Mouse (Mus musculus) forebrain, embryonic 11.5 days (tissue): ENCODE data around the gene Ahr. TPM values are rescaled to one million over a fixed set of nuclear protein-coding genes. Genes with fewer than 3 reads are reported as not detected.

Experiments
- ATAC-seq: fragments of 200-750 bp; cut with Nextera tagmentation; replicated peaks from 2 replicates; pipeline ENCODE4 v1.8.0; 2017; ENCODE audit warnings: moderate TSS enrichment; ENCODE audit not compliant: low FRiP score
- DNase-seq: peaks from one replicate; pipeline ENCODE4 v3.0.0-alpha.2; 2017; ENCODE audit warnings: low spot score
- H3K27ac ChIP-seq: fragments of 300-500 bp; sonication (generic); 2 replicates; pipeline ENCODE4 v1.5.1; 2014; ENCODE audit warnings: low read depth, low read length
- H3K27me3 ChIP-seq: fragments of 300-500 bp; sonication (generic); 2 replicates; pipeline ENCODE4 v1.6.1; 2014; ENCODE audit warnings: mild to moderate bottlenecking, low read length, mixed read lengths; ENCODE audit not compliant: control insufficient read depth, insufficient read depth
- H3K36me3 ChIP-seq: fragments of 300-500 bp; sonication (generic); 2 replicates; pipeline ENCODE4 v1.6.1; 2014; ENCODE audit warnings: mild to moderate bottlenecking, low read length, moderate library complexity, mixed read lengths; ENCODE audit not compliant: control insufficient read depth, insufficient read depth
- H3K4me1 ChIP-seq: fragments of 300-500 bp; sonication (generic); replicated peaks from 2 replicates; pipeline ENCODE4 v1.6.1; 2014; ENCODE audit warnings: low read length, mixed read lengths; ENCODE audit not compliant: control insufficient read depth, insufficient read depth
- H3K4me2 ChIP-seq: fragments of 300-500 bp; sonication (generic); 2 replicates; pipeline ENCODE4 v1.6.1; 2014; ENCODE audit warnings: low read depth, mild to moderate bottlenecking, low read length, moderate library complexity, mixed read lengths; ENCODE audit not compliant: severe bottlenecking
- H3K4me3 ChIP-seq: fragments of 300-500 bp; sonication (generic); 2 replicates; pipeline ENCODE4 v1.5.1; 2014; ENCODE audit warnings: low read depth, low read length
- H3K9ac ChIP-seq: fragments of 300-500 bp; sonication (generic); 2 replicates; pipeline ENCODE4 v1.6.1; 2014; ENCODE audit warnings: low read length
- H3K9me3 ChIP-seq: fragments of 300-500 bp; sonication (generic); 2 replicates; pipeline ENCODE4 v1.6.1; 2016; ENCODE audit warnings: low read length, mixed read lengths; ENCODE audit not compliant: control insufficient read depth
- WGBS: fragments of 180-500 bp; shearing (Covaris S2); extraction: QIAGEN DNeasy Blood & Tissue Kit; methylation state at CpG from one replicate; pipeline ENCODE4 v1.1.7; 2014; 5-methylcytosine and 5-hydroxymethylcytosine counted together
- polyA plus RNA-seq: library from polyadenylated mRNA; unstranded; fragments of >200 nt; fragmentation: Nextera tagmentation; extraction: Ambion mirVana; gene quantifications from 2 replicates; pipeline ENCODE4 v1.2.1, GENCODE M21; 2014

The Ahr gene
- polyA plus RNA-seq, 1 experiment from 2014 or later: 1.8 TPM

DNA sequence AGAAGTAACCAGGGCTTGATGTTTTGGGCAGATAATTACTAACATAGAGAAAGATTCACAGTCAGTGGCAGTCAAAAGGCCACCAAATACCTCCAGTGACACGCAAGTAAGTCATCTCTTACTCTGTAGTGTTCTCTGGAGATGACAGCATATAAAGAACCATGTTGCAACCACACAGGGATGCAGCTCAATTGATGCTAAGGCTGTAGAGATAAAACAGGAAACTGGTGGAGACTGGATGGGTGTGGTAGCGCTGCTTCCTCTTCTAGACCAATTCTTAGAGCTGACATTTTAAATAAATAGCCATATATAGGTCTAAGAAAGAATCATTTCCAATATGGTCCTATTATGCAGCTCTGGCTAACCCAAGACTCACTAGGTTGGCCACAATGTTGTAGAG, 54.1 kb downstream of the Ahr start:
- H3K4me2 ChIP-seq: no peak overlapping the region
- H3K4me1 ChIP-seq: no peaks in the 10 kb centered on the region
- no peak for ATAC-seq
- 90% methylated on average over 2 of the region's 2 CpGs for WGBS
- no peak overlapping the region for H3K4me3 ChIP-seq
- H3K9ac ChIP-seq: no peak overlapping the region
- H3K36me3 ChIP-seq: no peaks in the 10 kb centered on the region
- H3K27ac ChIP-seq: no peak overlapping the region
- DNase-seq: no peak
- no peaks in the 10 kb centered on the region for H3K27me3 ChIP-seq
- no peaks in the 10 kb centered on the region for H3K9me3 ChIP-seq

DNA sequence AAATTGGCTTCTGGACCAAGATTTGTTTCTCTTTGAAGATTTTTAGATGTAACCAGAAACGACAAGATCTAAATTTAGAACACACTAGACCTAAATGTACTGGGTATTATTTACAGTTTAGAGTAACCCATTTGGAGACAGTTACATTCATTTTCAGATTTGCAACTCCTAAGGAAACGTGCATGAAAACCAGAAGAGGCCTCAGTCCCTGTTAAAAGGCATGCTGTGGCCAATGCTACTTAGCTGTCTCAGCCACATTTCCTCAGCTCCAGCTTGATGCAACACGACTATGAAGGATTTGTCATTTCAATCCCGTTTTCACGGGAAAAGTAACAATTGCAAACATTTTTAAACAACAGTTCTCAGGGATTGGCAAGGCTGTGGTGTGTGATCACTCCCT, 55.9 kb downstream of the Ahr start:
- Histone ChIP-seq H3K36me3 (no peaks in the 10 kb centered on the region), H3K27ac (no peak overlapping the region), H3K27me3 (no peaks in the 10 kb centered on the region), H3K4me2 (no peak overlapping the region), H3K9ac (no peak overlapping the region), H3K4me3 (no peak overlapping the region), H3K9me3 (no peaks in the 10 kb centered on the region), H3K4me1 (no peaks in the 10 kb centered on the region)
- ATAC-seq (no peak), DNase-seq (no peak)
- 78% methylated on average over 5 of the region's 5 CpGs for WGBS

DNA sequence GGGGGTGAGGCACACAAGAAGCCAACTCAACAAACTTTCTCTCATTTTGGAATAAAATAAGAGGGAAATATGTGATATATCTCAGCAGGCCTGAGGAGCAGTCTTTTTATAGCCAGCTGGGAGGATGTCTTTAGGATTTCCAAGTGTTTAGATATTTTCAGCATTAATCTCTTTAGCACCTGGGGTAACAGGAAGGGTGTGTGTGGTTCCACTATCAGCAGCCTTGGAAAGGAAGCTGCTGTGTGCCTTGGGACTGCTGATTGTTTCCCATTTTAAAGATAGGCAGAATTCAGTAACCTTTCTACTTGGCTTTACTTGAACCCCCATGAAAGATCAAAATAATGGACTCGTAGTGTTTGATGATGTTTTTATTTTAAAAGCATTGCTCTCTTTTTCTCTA, 71.4 kb downstream of the Ahr start:
- no peak overlapping the region for H3K4me3 ChIP-seq
- no peaks in the 10 kb centered on the region for H3K4me1 ChIP-seq
- 95% methylated on average over 1 of the region's 1 CpGs for WGBS

DNA sequence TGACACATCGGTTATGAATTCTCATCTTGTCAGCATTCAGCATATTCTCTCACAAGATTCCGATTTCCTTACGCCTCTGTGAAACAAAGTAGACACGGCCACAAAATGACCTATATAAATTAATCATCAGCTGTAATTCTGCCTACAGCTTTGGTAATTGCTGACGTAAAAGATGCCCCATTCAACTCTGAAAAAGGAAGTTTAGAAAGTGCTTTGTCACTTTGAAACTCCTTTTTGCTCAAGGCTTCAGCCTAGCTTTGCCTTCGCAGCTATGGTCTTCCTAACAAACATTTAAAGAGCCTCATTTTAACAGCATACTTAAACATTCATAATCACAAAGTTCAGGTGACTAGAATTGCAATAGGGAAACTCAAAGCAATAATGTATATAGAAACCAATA, 72.2 kb downstream of the Ahr start:
- no peaks in the 10 kb centered on the region for H3K36me3 ChIP-seq
- H3K4me1 ChIP-seq: no peaks in the 10 kb centered on the region
- DNase-seq: no peak
- no peaks in the 10 kb centered on the region for H3K27me3 ChIP-seq
- no peak overlapping the region for H3K9ac ChIP-seq
- no peak for ATAC-seq
- H3K9me3 ChIP-seq: no peaks in the 10 kb centered on the region
- no peak overlapping the region for H3K27ac ChIP-seq
- WGBS: 89% methylated on average over 6 of the region's 6 CpGs
- H3K4me2 ChIP-seq: no peak overlapping the region
- no peak overlapping the region for H3K4me3 ChIP-seq

More for the DNA sequence above, 71.4 kb downstream of the Ahr start:
- H3K9me3 ChIP-seq: no peaks in the 10 kb centered on the region
- ATAC-seq (no peak), DNase-seq (no peak)
- no peak overlapping the region for H3K4me2 ChIP-seq
- no peak overlapping the region for H3K9ac ChIP-seq
- H3K27ac ChIP-seq: no peak overlapping the region
- no peaks in the 10 kb centered on the region for H3K27me3 ChIP-seq
- no peaks in the 10 kb centered on the region for H3K36me3 ChIP-seq

DNA sequence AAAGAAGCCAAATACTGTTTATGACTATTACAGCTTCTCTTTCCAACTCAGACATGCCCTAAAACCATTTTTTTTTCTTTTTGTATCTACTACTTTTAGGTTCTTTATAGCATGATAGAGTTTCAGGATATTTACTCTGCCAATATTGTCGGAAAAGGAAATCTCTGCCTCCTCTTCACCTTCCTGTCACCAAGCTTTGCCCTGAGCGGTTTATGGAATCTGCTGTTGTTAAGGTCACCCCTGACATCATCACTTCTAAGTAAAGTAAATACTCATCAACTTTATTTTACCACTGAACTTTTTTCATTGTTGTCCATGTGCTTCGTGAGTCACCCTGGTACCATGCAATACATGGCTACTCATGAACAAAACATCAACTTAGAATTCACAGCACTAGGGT, 75.2 kb downstream of the Ahr start:
- no peaks in the 10 kb centered on the region for H3K9me3 ChIP-seq
- ATAC-seq (no peak), DNase-seq (no peak)
- H3K36me3 ChIP-seq: no peaks in the 10 kb centered on the region
- WGBS: 83% methylated on average over 3 of the region's 3 CpGs
- no peak overlapping the region for H3K27ac ChIP-seq
- no peaks in the 10 kb centered on the region for H3K27me3 ChIP-seq
- no peak overlapping the region for H3K9ac ChIP-seq
- no peaks in the 10 kb centered on the region for H3K4me1 ChIP-seq
- H3K4me3 ChIP-seq: no peak overlapping the region
- H3K4me2 ChIP-seq: no peak overlapping the region
